Mouse (Mus musculus) urinary bladder, postnatal 36 days (tissue): ENCODE measurements around the gene Ugt1a7c.

ENCODE experiments used
- DNase-seq, 2 experiments: peaks; one replicate each; pipeline ENCODE4 v3.0.0; 2022; ENCODE audit warnings: low spot score in 2 of 2, mixed read lengths in 1 of 2

Ugt1a7c gene

DNA sequence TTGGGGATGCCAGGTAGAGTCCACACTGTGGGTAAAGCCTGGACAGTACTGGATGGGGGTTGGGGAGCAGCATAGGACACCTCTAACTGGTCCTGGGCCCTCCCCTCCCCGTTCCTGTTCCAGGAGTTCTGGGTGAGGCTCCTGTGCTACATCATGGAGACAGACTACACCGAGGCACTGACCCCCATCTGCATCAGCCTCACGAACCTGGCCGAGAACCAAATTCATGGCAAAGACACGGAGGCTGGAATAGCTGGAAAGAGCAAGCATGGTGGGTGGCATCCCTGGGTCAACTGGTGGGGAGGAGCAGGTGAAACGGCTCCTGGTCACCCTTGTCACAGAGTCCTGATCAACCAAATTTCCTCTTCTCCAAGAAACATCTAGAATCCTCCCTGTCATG is 143.9 kb downstream of the Ugt1a7c start:
- no peak for DNase-seq

- no peak for DNase-seq
These were observed 145.2 kb downstream of the Ugt1a7c start for GRCm38 (mm10) chr1:88240072-88240471.

- no peak for DNase-seq
These were observed 145.7 kb downstream of the Ugt1a7c start for GRCm38 (mm10) chr1:88240579-88240978.

GRCm38 (mm10) chr1:88243861-88244260 is 149.0 kb downstream of the Ugt1a7c start:
- no peak for DNase-seq

DNA sequence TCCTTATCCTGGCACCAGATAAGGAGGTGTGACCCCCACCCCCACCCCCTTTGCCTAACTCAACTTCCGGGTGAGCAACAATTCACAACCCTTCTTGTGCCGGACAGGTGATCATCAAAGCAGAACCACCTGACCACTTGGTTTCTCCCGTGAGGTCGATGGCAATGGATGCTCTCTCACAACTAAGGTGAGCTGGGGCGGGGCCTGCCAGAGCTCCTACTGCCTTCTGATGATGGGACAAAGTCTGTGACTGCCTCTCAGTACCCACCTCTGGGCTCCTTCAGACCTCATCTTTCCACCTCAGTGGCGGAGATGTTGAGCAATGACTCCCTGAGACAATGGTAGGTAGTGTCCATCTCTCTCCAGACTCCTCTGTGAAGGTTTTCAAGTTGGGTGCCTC is 151.0 kb downstream of the Ugt1a7c start:
- DNase-seq = no peak

- no peak for DNase-seq
These were observed 151.5 kb downstream of the Ugt1a7c start for GRCm38 (mm10) chr1:88246386-88246785.

DNA sequence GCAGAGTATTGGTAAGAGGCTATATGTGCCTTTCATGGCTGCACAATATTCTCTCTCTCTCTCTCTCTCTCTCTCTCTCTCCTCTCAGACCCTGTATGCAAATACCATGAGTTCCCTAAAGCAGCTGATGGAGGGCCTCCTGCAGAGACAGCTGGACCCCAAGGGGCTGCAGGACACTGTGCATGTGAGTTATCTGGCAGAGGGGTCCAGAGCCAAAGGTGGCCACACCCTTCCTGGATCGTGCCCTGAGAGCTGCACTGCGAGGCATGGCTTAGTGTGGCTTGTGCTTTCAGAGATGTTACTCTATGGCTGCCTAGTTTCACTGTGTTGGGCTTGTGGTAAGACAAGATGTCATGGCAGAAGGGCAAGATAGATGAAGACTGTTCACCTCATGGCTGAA is 152.8 kb downstream of the Ugt1a7c start:
- DNase-seq = no peak

GRCm38 (mm10) chr1:88248658-88249057 is 153.8 kb downstream of the Ugt1a7c start:
- no peak for DNase-seq

GRCm38 (mm10) chr1:88249596-88249995 is 154.7 kb downstream of the Ugt1a7c start:
- DNase-seq = no peak

GRCm38 (mm10) chr1:88250023-88250422 is 155.2 kb downstream of the Ugt1a7c start:
- DNase-seq = no peak

GRCm38 (mm10) chr1:88253106-88253505 is 158.2 kb downstream of the Ugt1a7c start:
- DNase-seq = no peak

DNA sequence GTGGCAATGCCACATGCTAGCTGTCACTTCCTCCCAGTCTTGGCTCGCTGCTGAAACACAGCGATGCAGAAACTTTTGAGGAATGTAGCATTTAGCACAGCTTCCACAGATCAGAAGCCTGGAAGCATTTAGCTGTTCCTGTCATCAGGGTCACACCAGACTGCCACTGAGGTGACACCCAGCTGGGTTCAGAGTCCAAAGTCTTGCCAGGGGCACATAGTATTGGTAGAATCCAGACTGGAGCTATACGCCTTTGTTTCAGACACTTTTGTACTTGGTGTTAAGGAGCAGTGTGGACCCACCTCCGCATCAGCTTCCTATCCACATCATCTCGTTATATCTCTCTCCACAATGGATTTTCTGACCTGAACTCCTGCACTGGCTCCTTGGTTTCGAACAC is 158.7 kb downstream of the Ugt1a7c start:
- DNase-seq = no peak

DNA sequence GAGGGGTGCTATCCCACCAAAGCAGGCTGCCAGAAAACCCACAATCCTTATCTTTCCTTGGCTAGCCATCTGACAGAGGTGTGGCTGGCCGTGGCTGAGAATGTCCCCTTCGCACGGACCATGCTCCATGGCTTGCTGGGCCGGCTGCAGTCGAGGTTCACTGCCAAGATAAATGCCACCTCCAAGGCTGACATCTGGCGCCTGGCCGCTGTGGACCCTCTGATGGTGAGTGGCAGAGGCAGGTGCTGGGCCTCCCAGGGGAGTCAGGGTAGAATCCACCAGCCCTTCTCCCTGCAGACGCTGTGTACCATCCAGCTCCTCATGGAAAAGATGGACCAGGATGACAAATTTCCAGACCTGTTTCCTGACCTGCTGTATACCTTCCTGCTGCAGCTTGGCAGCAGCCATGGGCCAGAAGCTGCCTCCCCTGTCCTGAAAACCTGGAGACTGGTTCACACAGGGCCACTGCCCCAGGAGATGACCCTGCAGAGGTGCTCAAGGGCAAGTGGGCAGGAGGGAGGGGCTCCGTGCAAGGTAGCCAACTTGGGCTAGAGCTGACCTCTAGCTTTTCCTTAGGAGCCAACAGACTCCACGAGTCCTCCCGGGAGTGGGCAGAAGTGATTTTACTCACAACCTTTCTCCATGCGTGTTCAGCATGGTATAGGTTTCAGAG is 160.1 kb downstream of the Ugt1a7c start:
- DNase-seq = no peak

DNA sequence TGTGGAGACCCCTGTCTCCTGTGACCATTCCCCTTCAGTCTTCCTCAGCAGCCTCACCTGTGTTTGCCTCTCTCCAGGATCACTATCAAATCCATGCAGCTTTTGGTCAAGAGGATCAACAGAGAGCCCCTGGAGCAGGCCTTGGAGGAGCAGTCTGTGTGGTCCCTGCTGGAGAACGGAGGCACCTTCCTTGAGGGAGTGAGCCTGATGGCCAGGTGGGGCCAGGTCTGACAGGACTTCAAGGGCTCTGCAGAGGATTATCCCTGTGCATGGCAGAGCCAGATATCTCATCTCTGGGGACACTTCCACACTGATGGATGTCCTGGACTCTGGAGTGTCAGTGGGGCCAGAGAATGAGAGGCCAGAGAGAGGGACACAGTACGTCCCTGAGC is 160.6 kb downstream of the Ugt1a7c start:
- DNase-seq = no peak

- no peak for DNase-seq
These were observed 161.3 kb downstream of the Ugt1a7c start for GRCm38 (mm10) chr1:88255989-88256754.

DNA sequence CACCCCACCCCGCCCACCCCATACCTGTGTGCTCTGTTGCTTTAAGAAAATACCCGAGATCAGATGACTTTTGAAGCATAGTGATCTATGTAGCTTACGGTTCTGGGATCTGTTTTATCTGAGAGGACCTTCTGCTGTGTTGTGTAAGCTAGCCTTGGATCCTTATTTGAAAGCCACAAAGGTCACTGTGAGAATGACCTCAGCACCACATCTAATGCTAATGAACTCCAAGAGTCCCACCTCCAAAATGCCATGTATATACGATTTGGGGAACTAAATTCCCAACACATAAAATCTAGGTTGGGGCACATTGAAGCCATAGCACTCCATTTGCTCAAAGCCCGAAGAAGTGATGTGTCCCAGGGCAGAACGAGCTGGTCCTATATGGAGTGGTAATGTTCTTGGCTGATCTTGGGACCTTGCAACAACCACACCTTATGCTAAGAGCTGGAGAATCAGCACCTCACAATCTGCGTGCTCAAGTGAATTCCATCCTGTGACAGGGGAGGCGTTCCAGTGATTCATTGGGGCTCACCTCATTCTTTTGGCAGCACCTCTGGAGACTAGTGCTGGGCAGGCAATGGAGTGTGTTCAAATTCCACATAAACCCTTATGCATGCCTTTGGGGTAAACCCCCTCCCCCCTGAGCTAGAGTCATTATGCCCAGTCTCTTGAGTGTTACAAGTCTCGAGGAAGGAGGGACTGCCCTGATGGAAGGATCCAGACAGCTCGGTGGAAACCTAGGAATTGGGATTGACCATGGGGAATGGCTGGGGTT is 162.2 kb downstream of the Ugt1a7c start:
- DNase-seq = no peak

GRCm38 (mm10) chr1:88257681-88258080 is 162.8 kb downstream of the Ugt1a7c start:
- no peak for DNase-seq

DNA sequence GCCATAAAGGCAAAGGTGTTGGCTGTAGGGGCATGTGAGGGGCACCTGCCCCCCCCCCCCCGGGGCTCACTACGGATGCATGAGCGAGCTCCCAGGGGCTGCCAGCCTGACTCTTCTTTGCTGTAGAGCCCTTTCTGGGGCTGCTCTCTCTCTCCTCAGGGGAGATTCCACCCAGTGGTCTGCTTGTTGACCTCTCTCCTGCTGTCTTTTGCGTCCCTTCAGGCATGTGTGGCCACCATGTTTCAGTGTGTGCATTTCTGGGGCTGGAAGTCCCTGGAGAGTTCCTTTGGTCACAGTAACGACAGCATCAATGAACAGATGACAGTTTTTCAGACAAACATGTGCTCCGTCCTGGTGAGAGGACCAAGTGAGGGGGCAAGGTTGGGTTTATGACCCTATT is 163.5 kb downstream of the Ugt1a7c start:
- DNase-seq = no peak

- DNase-seq = peak; percentile 84 to 85
These were observed 164.2 kb downstream of the Ugt1a7c start for GRCm38 (mm10) chr1:88258881-88259642.

DNA sequence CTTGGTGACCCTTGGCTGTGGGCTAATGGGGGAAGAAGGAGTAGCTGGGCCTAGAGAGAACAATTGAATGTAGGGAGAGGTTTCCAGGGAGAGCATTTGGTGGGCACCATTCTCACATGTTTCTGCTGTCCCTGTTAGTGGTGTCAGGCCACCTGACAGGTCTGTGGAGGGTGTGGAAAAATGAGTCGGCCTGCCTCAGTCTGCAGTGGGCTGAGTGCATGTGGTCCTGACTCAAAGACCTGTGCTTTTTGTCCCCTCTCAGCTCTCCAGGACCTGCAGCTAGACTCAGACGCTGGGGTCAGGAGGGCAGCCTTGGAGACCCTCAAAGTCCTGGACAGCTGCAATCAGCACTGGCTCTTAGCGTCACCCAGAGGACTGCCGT is 164.8 kb downstream of the Ugt1a7c start:
- DNase-seq = no peak

GRCm38 (mm10) chr1:88260114-88260513 is 165.3 kb downstream of the Ugt1a7c start:
- no peak for DNase-seq
